Mouse (Mus musculus) embryonic fibroblast, embryonic 13.5 days (primary cell): ENCODE results near the gene Etfdh.

ENCODE experiments used
- CTCF ChIP-seq: IDR thresholded peaks from 2 replicates; pipeline ENCODE4 v1.5.1; 2011; ENCODE audit warnings: mild to moderate bottlenecking, control low read depth, low read length, moderate library complexity, borderline replicate concordance; ENCODE audit not compliant: insufficient read depth
- POLR2A ChIP-seq: IDR thresholded peaks from 2 replicates; pipeline ENCODE4 v1.6.1; 2011; ENCODE audit warnings: low read depth, mild to moderate bottlenecking, control low read depth, low read length, moderate library complexity

DNA sequence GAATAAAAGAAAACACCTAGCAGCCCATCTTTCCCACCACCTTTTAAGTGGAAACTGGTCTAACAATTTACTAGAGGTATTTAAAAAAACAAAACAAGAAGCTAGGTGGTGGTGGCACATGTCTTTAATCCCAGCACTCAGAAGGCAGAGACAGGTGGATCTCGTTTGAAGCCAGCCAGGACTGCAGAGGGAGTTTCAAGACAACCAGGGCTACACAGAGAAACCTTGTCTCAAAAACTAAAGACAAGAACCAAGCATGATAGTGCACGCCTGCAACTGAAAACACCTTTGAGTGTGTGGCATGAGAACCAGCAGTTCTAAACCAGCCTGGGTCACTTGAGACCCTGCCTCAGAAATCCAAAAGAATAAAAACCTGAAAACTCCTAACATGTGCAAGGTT, 65.8 kb downstream of the Etfdh start:
- no peak for TF ChIP-seq CTCF
- no peak for TF ChIP-seq POLR2A
